Mouse (Mus musculus): ENCODE measurements at regions not wholly inside any gene's neighbourhood (a gene's known extent, or its start where the extent isn't known, plus 50 kb on each side); places are given as distances from the start of the nearest gene placed in this dataset.
A peak's percentile ranks its signal among the peaks of the same experiment; 100 is the strongest.

- H3K9ac ChIP-seq (ENCODE audit: low read depth, low read length) = no peak overlapping the region
- ATAC-seq (replicated peaks; ENCODE audit: low FRiP score, low read depth) = no peak
- H3K9me3 ChIP-seq (replicated peaks; ENCODE audit: low read length) = no peaks in the 10 kb centered on the region
- 36% methylated on average over 11 of the region's 11 CpGs for WGBS
- no peaks in the 10 kb centered on the region; the same call in 1 of the 2 replicates for H3K27me3 ChIP-seq (ENCODE audit: insufficient read depth, low read length)
- H3K4me3 ChIP-seq (replicated peaks; ENCODE audit: low read depth, low read length) = no peak overlapping the region
- no peaks in the 10 kb centered on the region for H3K36me3 ChIP-seq (ENCODE audit: insufficient read depth, low read length)
- no peak overlapping the region for H3K27ac ChIP-seq
- no peaks in the 10 kb centered on the region for H3K4me1 ChIP-seq (replicated peaks; ENCODE audit: insufficient read depth, low read length)
- no peak for TF ChIP-seq CTCF (IDR thresholded peaks at IDR 0.05; ENCODE audit: low read depth)
- H3K4me2 ChIP-seq (ENCODE audit: low read length) = no peak overlapping the region
- peak; percentile 52 for DNase-seq (ENCODE audit: low spot score)
These were observed 230.9 kb upstream of the Hes1 start for GRCm38 (mm10) chr16:29833298-29833697.

GRCm38 (mm10) chr16:29833875-29834274 is 230.3 kb upstream of the Hes1 start:
- Histone ChIP-seq H3K9me3 (replicated peaks; ENCODE audit: low read length) (no peaks in the 10 kb centered on the region), H3K4me3 (replicated peaks; ENCODE audit: low read depth, low read length) (no peak overlapping the region), H3K36me3 (ENCODE audit: insufficient read depth, low read length) (no peaks in the 10 kb centered on the region), H3K4me2 (ENCODE audit: low read length) (no peak overlapping the region), H3K9ac (ENCODE audit: low read depth, low read length) (no peak overlapping the region), H3K27ac (no peak overlapping the region), H3K27me3 (ENCODE audit: insufficient read depth, low read length) (no peaks in the 10 kb centered on the region; the same call in 1 of the 2 replicates), H3K4me1 (replicated peaks; ENCODE audit: insufficient read depth, low read length) (no peaks in the 10 kb centered on the region)
- no peak for DNase-seq (ENCODE audit: low spot score)
- no peak for ATAC-seq (replicated peaks; ENCODE audit: low FRiP score, low read depth)
- TF ChIP-seq CTCF (IDR thresholded peaks at IDR 0.05; ENCODE audit: low read depth) = no peak
- 87% methylated on average over 6 of the region's 6 CpGs for WGBS

DNA sequence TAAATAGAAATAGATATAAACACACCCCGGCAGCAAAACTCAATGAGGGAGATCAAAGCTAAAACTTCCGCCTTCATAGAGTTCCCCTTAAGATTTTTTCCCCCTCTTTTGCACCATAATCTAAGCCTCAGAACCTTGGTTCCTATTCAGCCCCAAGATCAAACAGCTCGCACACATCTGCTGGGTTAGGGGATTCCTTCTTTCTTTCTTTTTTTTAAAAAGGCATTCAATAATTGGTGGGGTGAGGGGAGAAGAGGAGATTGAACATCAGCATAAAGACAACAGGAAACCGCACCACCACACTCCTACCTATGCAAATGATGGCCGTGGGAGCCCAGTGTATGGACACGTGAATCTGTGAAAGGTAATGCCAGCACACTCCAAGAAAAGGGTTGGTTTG is 229.5 kb upstream of the Hes1 start:
- no peak for TF ChIP-seq CTCF (IDR thresholded peaks at IDR 0.05; ENCODE audit: low read depth)
- Histone ChIP-seq H3K27ac (no peak overlapping the region), H3K27me3 (ENCODE audit: insufficient read depth, low read length) (no peaks in the 10 kb centered on the region; the same call in 1 of the 2 replicates), H3K36me3 (ENCODE audit: insufficient read depth, low read length) (no peaks in the 10 kb centered on the region), H3K4me3 (replicated peaks; ENCODE audit: low read depth, low read length) (no peak overlapping the region), H3K9ac (ENCODE audit: low read depth, low read length) (no peak overlapping the region), H3K4me2 (ENCODE audit: low read length) (no peak overlapping the region), H3K9me3 (replicated peaks; ENCODE audit: low read length) (no peaks in the 10 kb centered on the region), H3K4me1 (replicated peaks; ENCODE audit: insufficient read depth, low read length) (no peaks in the 10 kb centered on the region)
- ATAC-seq (replicated peaks; ENCODE audit: low FRiP score, low read depth) = no peak
- DNase-seq (ENCODE audit: low spot score) = no peak
- WGBS = 75% methylated on average over 6 of the region's 6 CpGs

DNA sequence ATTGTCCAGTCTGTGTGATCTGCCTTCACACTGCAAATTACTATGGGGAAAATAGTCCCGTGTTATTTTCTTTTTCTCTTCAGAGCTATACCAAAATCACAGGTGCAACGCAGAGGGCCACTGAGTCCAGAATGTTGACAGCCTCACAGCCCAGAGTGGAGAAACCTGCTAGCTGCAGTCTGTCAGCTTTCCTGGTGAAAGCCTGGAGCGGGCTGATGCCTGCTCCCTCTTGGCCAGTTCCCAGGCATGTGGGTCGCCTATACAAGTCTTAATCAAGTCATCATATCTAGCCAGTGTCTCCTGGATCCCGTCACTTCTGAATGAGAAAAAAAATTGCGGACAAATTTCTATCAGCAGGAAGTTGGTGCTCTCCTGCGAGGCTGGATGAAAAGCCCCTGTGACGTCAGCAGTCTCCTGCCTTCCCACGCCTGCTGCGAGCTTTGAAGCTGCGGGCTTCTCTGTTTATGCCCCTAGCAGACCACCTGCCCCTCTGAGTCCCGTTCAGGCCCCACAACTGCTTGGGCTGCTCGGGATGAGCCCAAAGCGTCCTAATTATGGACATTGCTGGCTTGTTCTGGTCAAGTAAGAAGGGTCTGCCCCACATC is 227.1 kb upstream of the Hes1 start:
- no peak for TF ChIP-seq CTCF (IDR thresholded peaks at IDR 0.05; ENCODE audit: low read depth)
- WGBS = 25% methylated on average over 14 of the region's 14 CpGs
- H3K4me1 ChIP-seq (replicated peaks; ENCODE audit: insufficient read depth, low read length) = no peaks in the 10 kb centered on the region
- H3K9me3 ChIP-seq (replicated peaks; ENCODE audit: low read length) = no peaks in the 10 kb centered on the region
- H3K36me3 ChIP-seq (ENCODE audit: insufficient read depth, low read length) = no peaks in the 10 kb centered on the region
- H3K4me3 ChIP-seq (replicated peaks; ENCODE audit: low read depth, low read length) = no peak overlapping the region
- H3K4me2 ChIP-seq (ENCODE audit: low read length) = peak overlapping the region; percentile 35
- DNase-seq (ENCODE audit: low spot score) = no peak
- H3K27ac ChIP-seq = no peak overlapping the region
- no peak for ATAC-seq (replicated peaks; ENCODE audit: low FRiP score, low read depth)
- no peaks in the 10 kb centered on the region for H3K27me3 ChIP-seq (ENCODE audit: insufficient read depth, low read length)
- no peak overlapping the region for H3K9ac ChIP-seq (ENCODE audit: low read depth, low read length)

- ATAC-seq (replicated peaks; ENCODE audit: low FRiP score, low read depth) (no peak), DNase-seq (ENCODE audit: low spot score) (no peak)
- Histone ChIP-seq H3K4me1 (replicated peaks; ENCODE audit: insufficient read depth, low read length) (no peaks in the 10 kb centered on the region), H3K27ac (no peak overlapping the region), H3K9me3 (replicated peaks; ENCODE audit: low read length) (no peaks in the 10 kb centered on the region), H3K4me2 (ENCODE audit: low read length) (no peak overlapping the region), H3K4me3 (replicated peaks; ENCODE audit: low read depth, low read length) (no peak overlapping the region), H3K9ac (ENCODE audit: low read depth, low read length) (no peak overlapping the region), H3K27me3 (ENCODE audit: insufficient read depth, low read length) (no peaks in the 10 kb centered on the region), H3K36me3 (ENCODE audit: insufficient read depth, low read length) (no peaks in the 10 kb centered on the region)
- 78% methylated on average over 5 of the region's 5 CpGs for WGBS
- no peak for TF ChIP-seq CTCF (IDR thresholded peaks at IDR 0.05; ENCODE audit: low read depth)
These were observed 226.3 kb upstream of the Hes1 start for GRCm38 (mm10) chr16:29837874-29838273.

DNA sequence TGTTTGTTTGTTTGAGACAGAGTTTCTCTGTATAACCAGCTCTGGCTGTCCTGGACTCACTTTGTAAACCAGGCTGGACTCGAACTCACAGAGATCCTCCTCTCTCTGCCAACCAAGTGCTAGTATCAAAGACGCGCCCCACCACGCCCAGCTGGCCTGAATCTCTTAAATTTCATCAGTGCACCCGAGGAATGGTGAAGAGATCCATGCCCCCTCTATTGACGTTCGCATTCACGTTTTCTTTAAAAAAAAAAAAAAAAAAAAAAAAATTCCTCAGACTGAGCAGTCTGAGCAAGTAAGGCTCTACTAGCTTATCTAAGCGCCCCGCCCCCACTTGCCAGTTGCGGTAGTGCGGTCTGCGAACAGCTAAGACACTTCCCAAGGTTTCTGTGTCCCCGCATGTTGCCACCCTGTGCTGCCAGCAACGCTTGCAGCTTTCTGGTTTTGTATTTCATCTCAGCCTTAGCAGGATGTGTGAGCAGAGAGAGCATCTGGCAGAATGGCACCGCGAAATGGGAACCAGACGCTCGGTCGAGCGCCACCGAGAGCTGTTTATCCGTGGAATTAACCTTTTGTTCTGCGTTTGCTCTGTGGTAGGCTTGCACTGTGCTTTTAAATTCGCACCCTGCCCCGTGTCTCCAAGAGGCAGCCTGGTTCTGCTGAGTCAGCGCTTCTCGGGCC is 225.1 kb upstream of the Hes1 start:
- Histone ChIP-seq H3K27ac (no peak overlapping the region), H3K4me3 (replicated peaks; ENCODE audit: low read depth, low read length) (peak overlapping the region; percentile 21), H3K9me3 (replicated peaks; ENCODE audit: low read length) (no peaks in the 10 kb centered on the region), H3K9ac (ENCODE audit: low read depth, low read length) (0 out of 2 replicates have a peak overlapping the region, but pooled peaks have one; percentile 27), H3K27me3 (ENCODE audit: insufficient read depth, low read length) (no peaks in the 10 kb centered on the region), H3K4me2 (ENCODE audit: low read length) (peak overlapping the region; percentile 60), H3K4me1 (replicated peaks; ENCODE audit: insufficient read depth, low read length) (no peaks in the 10 kb centered on the region), H3K36me3 (ENCODE audit: insufficient read depth, low read length) (no peaks in the 10 kb centered on the region)
- DNase-seq (ENCODE audit: low spot score) = peak; percentile 68
- WGBS = 6% methylated on average over 28 of the region's 28 CpGs
- TF ChIP-seq CTCF (IDR thresholded peaks at IDR 0.05; ENCODE audit: low read depth) = no peak
- peak; percentile 33; the same call in 1 of the 2 replicates for ATAC-seq (replicated peaks; ENCODE audit: low FRiP score, low read depth)

Data from kidney, postnatal 0 days (tissue).